Mouse (Mus musculus): ENCODE data around the gene Zfp948. TPM values are rescaled to one million over a fixed set of nuclear protein-coding genes. Genes with fewer than 3 reads are reported as not detected.

The Zfp948 gene
- polyA plus RNA-seq (2014; fragmentation: Illumina TruSeq; extraction: RNeasy Lipid Tissue Mini Kit (QIAGEN cat#74804)): 30.2 TPM

DNA sequence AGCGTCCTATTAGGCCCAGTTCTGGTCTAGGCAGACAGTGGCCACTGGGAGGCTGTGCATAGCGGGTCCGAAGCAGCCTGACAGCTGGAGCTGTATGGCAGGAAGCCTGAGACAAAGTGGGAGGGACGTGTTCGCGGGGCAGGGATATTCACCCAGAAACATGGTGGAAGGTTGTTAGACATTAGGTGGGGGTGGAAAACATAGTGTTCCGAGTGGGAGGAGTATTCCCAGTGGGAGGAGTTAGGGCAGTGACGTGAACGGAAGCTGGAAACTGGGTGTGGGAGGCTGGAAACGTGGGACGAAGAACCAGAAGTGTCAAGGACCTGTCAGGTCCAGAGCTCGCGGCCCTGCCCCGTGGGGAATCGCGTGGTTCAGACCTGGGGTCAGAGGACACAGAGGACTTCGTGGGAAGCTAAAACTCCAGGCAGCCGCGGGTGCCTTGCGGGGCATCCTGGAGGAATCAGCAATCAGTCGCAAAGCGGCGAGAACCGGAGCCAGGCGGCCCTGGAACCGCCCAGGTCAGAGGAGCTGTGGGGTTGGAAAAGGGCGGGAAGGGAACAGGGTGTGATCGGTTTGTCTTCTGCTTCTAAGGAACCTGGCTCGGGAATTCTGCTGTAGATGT is at the start of gene Zfp948:
Gene Zfp948 (plus strand): TSS at position 281 of the 622 bp plus-strand sequence.

DNA sequence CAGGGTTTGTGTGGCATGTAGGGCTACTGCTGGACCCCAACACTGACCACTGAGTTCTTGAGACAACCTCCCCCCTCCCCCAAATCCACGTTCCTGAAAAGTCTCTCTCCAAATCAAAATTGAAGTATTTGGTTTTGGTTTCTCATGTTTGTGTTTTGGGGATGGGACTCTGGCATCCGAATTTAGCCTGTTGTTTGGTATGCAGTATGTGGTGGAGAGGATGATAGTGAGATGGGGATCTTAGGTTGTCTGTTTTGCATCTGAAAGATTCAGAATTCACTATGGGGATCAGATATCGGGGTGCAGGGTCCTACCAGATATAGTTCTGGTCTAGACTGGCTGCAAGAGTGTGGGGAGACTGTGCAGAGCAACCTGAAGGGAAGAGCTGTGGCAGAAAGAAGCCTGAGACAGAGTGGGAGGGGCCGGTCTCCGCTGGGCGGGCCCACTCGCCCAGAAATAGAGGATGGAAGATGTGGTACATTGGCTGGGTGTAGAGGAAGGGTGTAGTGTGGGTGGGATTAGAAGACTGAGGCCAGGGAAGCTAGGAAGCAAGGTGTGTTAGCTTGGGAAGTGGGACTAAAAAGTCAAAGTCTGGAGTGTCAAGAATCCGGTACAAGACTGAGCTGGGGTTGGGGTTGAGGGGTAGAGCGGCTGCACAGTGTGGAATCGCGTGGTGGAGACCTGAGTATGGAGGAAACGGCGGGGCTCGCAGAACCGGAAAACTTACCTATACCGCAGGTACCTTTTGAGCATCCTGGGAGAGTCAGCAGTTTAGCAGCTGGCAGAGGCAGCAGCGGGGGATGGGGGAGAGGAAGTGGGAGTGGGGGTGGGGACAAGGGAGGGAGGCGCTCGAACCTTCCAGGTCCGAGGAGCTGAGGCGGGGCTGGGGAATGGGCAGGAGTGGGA is 31.5 kb upstream of the Zfp948 start, which contains the start of gene Zfp52:
Gene Zfp52 (plus strand): TSS at position 444 of the 906 bp plus-strand sequence.

Other genes starting within 250 kb of the Zfp948 start
- 50.4 TPM for gene Zfp677, start 183.3 kb upstream of the Zfp948 start, polyA plus RNA-seq (2014; fragmentation: Illumina TruSeq; extraction: RNeasy Lipid Tissue Mini Kit (QIAGEN cat#74804))
- gene Zfp54, start 143.8 kb upstream of the Zfp948 start, polyA plus RNA-seq (2014; fragmentation: Illumina TruSeq; extraction: RNeasy Lipid Tissue Mini Kit (QIAGEN cat#74804)): 20.8 TPM
- 72.9 TPM for gene Zfp51, start 116.6 kb upstream of the Zfp948 start, polyA plus RNA-seq (2014; fragmentation: Illumina TruSeq; extraction: RNeasy Lipid Tissue Mini Kit (QIAGEN cat#74804))
- gene Zfp53, start 78.0 kb upstream of the Zfp948 start, polyA plus RNA-seq (2014; fragmentation: Illumina TruSeq; extraction: RNeasy Lipid Tissue Mini Kit (QIAGEN cat#74804)): 57.2 TPM
- gene Zfp52, start 31.5 kb upstream of the Zfp948 start, polyA plus RNA-seq (2014; fragmentation: Illumina TruSeq; extraction: RNeasy Lipid Tissue Mini Kit (QIAGEN cat#74804)): 124 TPM
- gene Zfp983, start 83.6 kb downstream of the Zfp948 start, polyA plus RNA-seq (2014; fragmentation: Illumina TruSeq; extraction: RNeasy Lipid Tissue Mini Kit (QIAGEN cat#74804)): 35.0 TPM
- gene Gm10226, start 124.9 kb downstream of the Zfp948 start, polyA plus RNA-seq (2014; fragmentation: Illumina TruSeq; extraction: RNeasy Lipid Tissue Mini Kit (QIAGEN cat#74804)): 56.9 TPM
- gene Zfp760, start 140.7 kb downstream of the Zfp948 start, polyA plus RNA-seq (2014; fragmentation: Illumina TruSeq; extraction: RNeasy Lipid Tissue Mini Kit (QIAGEN cat#74804)): 45.1 TPM
- gene Zfp229, start 163.8 kb downstream of the Zfp948 start, polyA plus RNA-seq (2014; fragmentation: Illumina TruSeq; extraction: RNeasy Lipid Tissue Mini Kit (QIAGEN cat#74804)): 56.4 TPM